Mouse (Mus musculus) MEL (cell line): Measurements from ENCODE around the gene Fam76a.

Experiments used
- BHLHE40 ChIP-seq: IDR thresholded peaks from 2 replicates; pipeline ENCODE4 v1.6.1; 2012; ENCODE audit warnings: low read depth, mild to moderate bottlenecking, inconsistent platforms, low read length, improper control_type of control experiment, borderline replicate concordance
- CTCF ChIP-seq, 3 experiments: IDR thresholded peaks in 2 of 3; conservative IDR thresholded peaks in 1 of 3; 2 replicates each; pipeline ENCODE4 v1.5.1; 2011 to 2012; ENCODE audit warnings: low read length in 3 of 3, low read depth in 2 of 3, mild to moderate bottlenecking in 2 of 3, improper control_type of control experiment in 1 of 3, inconsistent platforms in 1 of 3, mixed read lengths in 1 of 3, moderate library complexity in 1 of 3; ENCODE audit not compliant: control insufficient read depth in 1 of 3, insufficient read depth in 1 of 3, poor library complexity in 1 of 3, severe bottlenecking in 1 of 3
- TCF12 ChIP-seq: IDR thresholded peaks from 2 replicates; pipeline ENCODE4 v1.6.1; 2014; ENCODE audit warnings: low read depth, mild to moderate bottlenecking, inconsistent platforms, low read length, improper control_type of control experiment, moderate library complexity

DNA sequence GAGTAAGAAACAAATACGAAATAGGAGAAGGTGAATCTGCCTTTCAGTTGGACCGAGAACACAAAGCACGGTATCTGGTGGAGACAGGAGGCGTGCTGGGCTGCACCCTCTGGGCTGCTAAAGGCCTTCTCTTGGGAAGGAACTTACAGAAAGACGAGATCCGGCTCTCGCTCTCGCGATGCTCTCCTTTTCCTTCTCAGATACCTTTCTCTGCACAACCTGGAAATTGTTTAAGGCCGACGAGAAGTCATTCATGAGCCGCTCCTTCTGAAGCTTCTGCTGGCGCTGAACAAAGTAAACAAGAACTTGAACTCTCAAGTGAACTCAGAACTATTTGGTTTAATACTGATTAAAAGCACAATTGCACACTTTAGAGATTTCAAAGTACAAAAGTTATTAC lies 59.3 kb downstream of the Fam76a start:
- TF ChIP-seq TCF12: no peak
- TF ChIP-seq CTCF (IDR thresholded peaks at IDR 0.05 in 2 of 3, conservative IDR thresholded peaks at IDR 0.05 in 1 of 3; ENCODE audit: control insufficient read depth in 1 of 3, insufficient read depth in 1 of 3, low read depth in 2 of 3, low read length in 3 of 3, poor library complexity in 1 of 3, severe bottlenecking in 1 of 3): no peak
- no peak for TF ChIP-seq BHLHE40
